Mouse (Mus musculus): ENCODE results near the gene Dkkl1. TPM values are rescaled to one million over a fixed set of nuclear protein-coding genes. Genes with fewer than 3 reads are reported as not detected.

Gene Dkkl1
- total and polyA plus RNA-seq, 3 experiments = 9.2 to 32.0 TPM; not detected in 1

DNA sequence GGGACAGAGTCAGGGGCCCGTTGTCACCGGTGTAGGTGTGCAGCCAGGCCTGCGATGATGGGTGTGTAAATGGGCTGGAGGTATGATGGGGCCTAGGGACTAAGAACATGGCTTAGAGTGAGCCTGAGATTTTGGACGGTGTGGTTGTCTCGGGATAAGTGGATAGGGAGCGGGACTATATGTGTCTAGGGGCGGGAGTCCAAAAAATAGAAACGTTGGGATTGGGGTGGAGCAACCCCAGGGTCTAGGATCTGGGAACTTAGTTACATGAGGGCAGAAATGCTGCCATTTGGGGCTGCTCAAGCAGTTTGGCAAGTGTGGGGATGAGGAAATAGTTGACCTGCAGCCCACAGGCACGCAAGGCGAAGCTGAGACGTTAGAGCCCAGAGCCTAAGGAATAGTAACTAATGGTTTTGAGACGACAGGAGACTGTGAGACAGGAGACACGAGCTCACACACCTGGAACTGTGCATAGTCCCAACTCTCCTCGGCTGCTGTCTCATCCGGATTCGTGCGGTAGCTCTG, 23.8 kb upstream of the Dkkl1 start:
- Histone ChIP-seq H3K36me3 (ENCODE audit: control insufficient read depth in 1 of 2, insufficient read depth in 2 of 2, low read length in 2 of 2) (peaks cover 0 to 11% of the 10 kb centered on the region in 2 experiments; a peak in 2 of 4 replicates), H3K9ac (ENCODE audit: control insufficient read depth, low read depth, low read length, poor library complexity, severe bottlenecking) (no peak overlapping the region), H3K27ac (ENCODE audit: control insufficient read depth, low read depth, low read length) (no peak overlapping the region), H3K9me3 (replicated peaks; ENCODE audit: insufficient read depth, low read length) (no peaks in the 10 kb centered on the region), H3K79me2 (ENCODE audit: control insufficient read depth, insufficient read depth, low read length, poor library complexity) (peaks cover 4% of the 10 kb centered on the region), H3K4me1 (ENCODE audit: control insufficient read depth in 1 of 2, insufficient read depth in 2 of 2, low read length in 2 of 2) (peaks cover 6 to 22% of the 10 kb centered on the region in 2 experiments), H3K4me3 (ENCODE audit: control insufficient read depth in 1 of 2, insufficient read depth in 1 of 2, low read depth in 2 of 2, low read length in 2 of 2) (no peak overlapping the region), H3K27me3 (ENCODE audit: control insufficient read depth in 1 of 2, insufficient read depth in 2 of 2, low read length in 2 of 2) (no peaks in the 10 kb centered on the region)
- DNase-seq (ENCODE audit: low read depth, low spot score) = no peak
- TF ChIP-seq MAX (IDR thresholded peaks at IDR 0.05; ENCODE audit: low read length) (no peak), CHD1 (IDR thresholded peaks at IDR 0.05; ENCODE audit: low read depth, low read length) (no peak)

DNA sequence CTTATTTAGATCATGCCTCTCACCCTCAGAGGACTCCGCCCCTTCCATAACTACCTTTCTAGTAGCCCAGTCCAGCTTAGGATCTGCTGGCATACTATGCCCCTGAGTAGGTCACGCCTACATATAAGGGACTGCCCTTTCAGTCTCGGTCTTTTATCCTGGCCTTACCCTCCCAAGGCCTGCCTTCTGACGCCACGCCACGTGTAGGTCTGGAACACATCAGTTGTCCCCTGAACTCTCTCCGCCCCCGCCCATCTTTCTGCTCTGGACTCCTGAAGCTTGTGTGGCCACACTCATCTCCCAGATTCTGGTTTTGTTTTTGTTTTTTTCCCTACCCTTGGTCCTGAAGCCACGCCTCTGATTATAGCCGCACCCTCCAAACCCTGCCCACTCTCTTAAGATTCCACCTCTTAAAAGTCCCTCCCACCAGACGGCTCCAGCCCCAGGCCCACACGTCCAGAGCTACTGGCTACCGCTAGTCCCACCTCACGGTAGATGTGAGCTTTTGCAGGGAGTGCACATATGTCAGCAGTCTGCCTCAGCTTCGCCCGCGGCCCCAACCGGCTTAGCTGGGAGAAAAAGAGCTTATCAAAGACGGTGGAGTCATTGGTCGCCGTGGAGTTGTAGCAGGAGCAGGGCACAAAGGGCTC, 23.1 kb upstream of the Dkkl1 start:
- TF ChIP-seq EP300 (IDR thresholded peaks at IDR 0.05; ENCODE audit: low read depth in 1 of 2, low read length in 2 of 2) (no peak), TAL1 (IDR thresholded peaks at IDR 0.05; ENCODE audit: low read length) (no peak), ZKSCAN1 (IDR thresholded peaks at IDR 0.05; ENCODE audit: low read depth, low read length) (no peak), MEF2A (IDR thresholded peaks at IDR 0.05; ENCODE audit: extremely low read depth, insufficient replicate concordance, low read depth, low read length, poor library complexity, severe bottlenecking) (no peak), ZMIZ1 (IDR thresholded peaks at IDR 0.05; ENCODE audit: low read depth, low read length) (no peak), UBTF (IDR thresholded peaks at IDR 0.05; ENCODE audit: borderline replicate concordance, insufficient read depth, low read depth, low read length) (no peak), USF2 (IDR thresholded peaks at IDR 0.05; ENCODE audit: borderline replicate concordance in 1 of 2, insufficient read depth in 1 of 2, low read depth in 1 of 2, low read length in 2 of 2) (no peak), JUND (IDR thresholded peaks at IDR 0.05; ENCODE audit: low read depth, low read length) (no peak), GATA1 (IDR thresholded peaks at IDR 0.05; ENCODE audit: low read depth, low read length) (no peak), MAFK (IDR thresholded peaks at IDR 0.05; ENCODE audit: borderline replicate concordance, low read depth, low read length) (no peak), ZNF384 (IDR thresholded peaks at IDR 0.05; ENCODE audit: low read depth, low read length) (no peak), POLR2A (IDR thresholded peaks at IDR 0.05; ENCODE audit: control insufficient read depth in 1 of 2, insufficient read depth in 1 of 2, low read depth in 1 of 2, low read length in 2 of 2, poor library complexity in 1 of 2) (no peak), TCF12 (IDR thresholded peaks at IDR 0.05; ENCODE audit: low read depth, low read length) (no peak)
- Histone ChIP-seq H3K4me3 (ENCODE audit: control insufficient read depth in 1 of 2, insufficient read depth in 1 of 2, low read depth in 2 of 2, low read length in 2 of 2) (no peak overlapping the region), H3K79me2 (ENCODE audit: control insufficient read depth, insufficient read depth, low read length, poor library complexity) (peaks cover 4% of the 10 kb centered on the region), H3K4me1 (ENCODE audit: control insufficient read depth in 1 of 2, insufficient read depth in 2 of 2, low read length in 2 of 2) (peaks cover 6 to 20% of the 10 kb centered on the region in 2 experiments), H3K9ac (ENCODE audit: control insufficient read depth, low read depth, low read length, poor library complexity, severe bottlenecking) (no peak overlapping the region), H3K9me3 (replicated peaks; ENCODE audit: insufficient read depth, low read length) (no peaks in the 10 kb centered on the region), H3K36me3 (ENCODE audit: control insufficient read depth in 1 of 2, insufficient read depth in 2 of 2, low read length in 2 of 2) (peaks cover 0 to 11% of the 10 kb centered on the region in 2 experiments; a peak in 2 of 4 replicates), H3K27me3 (ENCODE audit: control insufficient read depth in 1 of 2, insufficient read depth in 2 of 2, low read length in 2 of 2) (no peaks in the 10 kb centered on the region), H3K27ac (ENCODE audit: control insufficient read depth, low read depth, low read length) (no peak overlapping the region)
- DNase-seq (ENCODE audit: low read depth, low spot score) = no peak
